Mouse (Mus musculus) left cerebral cortex, postnatal 25 days (tissue): ENCODE results near the gene Cypt12. TPM values are rescaled to one million over a fixed set of nuclear protein-coding genes. Genes with fewer than 3 reads are reported as not detected.

ENCODE experiments used
- DNase-seq, 2 experiments: peaks; one replicate each; pipeline ENCODE4 v3.0.0; 2022; ENCODE audit warnings: low spot score in 2 of 2, mixed read lengths in 1 of 2
- intact Hi-C: fragments of 180-260 bp; cut with DNase I; formaldehyde crosslinking; loops from one replicate; pipeline ENCODE4 v1.15.1; 2025
- total RNA-seq, 2 experiments: library from RNA; stranded (reverse); gene quantifications; 2 replicates each; pipeline ENCODE4 v1.2.3; 2021

Gene Cypt12
- not detected for total RNA-seq

GRCm38 (mm10) chr3:17948299-17948698, at the start of gene Cypt12:
TSS of gene Cypt12 (plus strand) at chr3:17948410.
- intact Hi-C loops = no loop called here
- no peak for DNase-seq

- no peak for DNase-seq
- intact Hi-C loops = no loop called here
These were observed 34.4 kb upstream of the Cypt12 start for GRCm38 (mm10) chr3:17913796-17914195.

- intact Hi-C loops = no loop called here
These were observed 8.0 kb upstream of the Cypt12 start for GRCm38 (mm10) chr3:17940206-17940605.

More at GRCm38 (mm10) chr3:17940206-17940605, 8.0 kb upstream of the Cypt12 start:
- no peak for DNase-seq
